9 mouse cellular contexts compared by ENCODE assay signal in the genomic region with DNA sequence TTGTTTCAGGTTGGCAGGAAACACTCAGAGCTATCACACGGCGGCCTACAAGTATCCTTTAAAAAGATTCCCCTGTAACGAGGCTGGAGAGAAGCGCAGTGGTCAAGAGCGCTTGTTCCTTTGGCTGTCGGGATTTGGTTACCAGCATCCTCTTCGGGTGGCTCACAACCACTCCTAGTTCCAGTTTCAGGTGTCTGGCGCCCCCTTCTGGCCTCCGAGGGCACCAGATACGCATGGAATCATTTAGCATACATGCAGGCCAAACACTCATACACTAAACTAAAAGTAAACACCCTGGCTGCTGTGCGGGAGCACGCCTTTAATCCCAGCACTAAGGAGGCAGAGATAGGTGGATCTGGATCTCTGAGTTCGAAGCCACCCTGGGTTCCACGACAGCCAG. TPM values are rescaled to one million over a fixed set of nuclear protein-coding genes. Genes with fewer than 3 reads are reported as not detected.
DNase-seq lines count a peak whose midpoint lies in the region; ATAC-seq lines count a peak whose summit lies in the region.
"Had no signal": no experiment of that assay in that cellular context is flagged by ENCODE, and none has a peak within 500 bp of the region (broad histone marks: within the 10 kb centered on the region; RNA-seq: fewer than 3 reads in every experiment).

No protein-coding gene starts in this region.

- no peaks in the 10 kb centered on the region for H3K9me3 ChIP-seq in forebrain, embryonic 11.5 days (ENCODE audit: control insufficient read depth, low read length)
- H3K9me3 ChIP-seq in forebrain, embryonic 12.5 days, result no peaks in the 10 kb centered on the region

- H3K27me3 ChIP-seq in forebrain, embryonic 11.5 days (ENCODE audit: control insufficient read depth, insufficient read depth, low read length), result no peaks in the 10 kb centered on the region
- no peaks in the 10 kb centered on the region for H3K27me3 ChIP-seq in forebrain, embryonic 12.5 days

- 31% methylated on average over 14 of the region's 14 CpGs for WGBS in forebrain, embryonic 11.5 days
- WGBS in forebrain, embryonic 12.5 days, result 38% methylated on average over 14 of the region's 14 CpGs

- peaks cover 7% of the 10 kb centered on the region for H3K4me1 ChIP-seq in forebrain, embryonic 11.5 days (replicated peaks; ENCODE audit: control insufficient read depth, insufficient read depth, low read length)
- H3K4me1 ChIP-seq in forebrain, embryonic 12.5 days, result peaks cover 22% of the 10 kb centered on the region

- no peaks in the 10 kb centered on the region for H3K36me3 ChIP-seq in forebrain, embryonic 11.5 days (ENCODE audit: control insufficient read depth, insufficient read depth, low read length)
- no peaks in the 10 kb centered on the region for H3K36me3 ChIP-seq in forebrain, embryonic 12.5 days (replicated peaks)

- H3K9ac ChIP-seq in forebrain, embryonic 11.5 days (ENCODE audit: low read length), result no peak overlapping the region
- no peak overlapping the region for H3K9ac ChIP-seq in forebrain, embryonic 12.5 days

- H3K27ac ChIP-seq in forebrain, embryonic 11.5 days (ENCODE audit: low read depth, low read length), result no peak overlapping the region
- no peak overlapping the region for H3K27ac ChIP-seq in forebrain, embryonic 12.5 days

- no peak overlapping the region for H3K4me3 ChIP-seq in forebrain, embryonic 11.5 days (ENCODE audit: low read depth, low read length)
- H3K4me3 ChIP-seq in forebrain, embryonic 12.5 days (replicated peaks), result no peak overlapping the region
- H3K4me3 ChIP-seq: myocyte had no signal

- no peak overlapping the region for H3K4me2 ChIP-seq in forebrain, embryonic 11.5 days (ENCODE audit: low read depth, low read length, severe bottlenecking)
- H3K4me2 ChIP-seq in forebrain, embryonic 12.5 days, result no peak overlapping the region

- DNase-seq in forebrain, embryonic 11.5 days (ENCODE audit: low spot score), result peak; percentile 76
- peak; percentile 26 for DNase-seq in urinary bladder, postnatal 14 days (ENCODE audit: low spot score)
- no peak for DNase-seq in urinary bladder, adult 18-20 months (ENCODE audit: low spot score in 2 of 2)
- DNase-seq in lung, postnatal 14 days, result peak; percentile 27
- no peak for DNase-seq in frontal cortex, adult 2 months (ENCODE audit: extremely low spot score in 1 of 2, low spot score in 1 of 2)
- no peak for DNase-seq in layer of hippocampus, postnatal 14 days (ENCODE audit: low spot score in 2 of 2)
- DNase-seq in ovary, adult 18-20 months (ENCODE audit: low spot score), result no peak

- no peak for ATAC-seq in forebrain, embryonic 11.5 days (replicated peaks; ENCODE audit: low FRiP score)
- no peak for ATAC-seq in forebrain, embryonic 12.5 days (ENCODE audit: low FRiP score)

RNA-seq across cellular contexts. Expression of a gene that starts 3.3 kb away (rescaled TPM):
- 109 and 110 TPM in 2 replicates for polyA plus RNA-seq in forebrain, embryonic 11.5 days (2014; fragmentation: Nextera tagmentation; extraction: Ambion mirVana)
- 187 and 195 TPM in 2 replicates for polyA plus RNA-seq in forebrain, embryonic 12.5 days (2016; fragmentation: Nextera tagmentation; extraction: Ambion mirVana)
- 177 and 178 TPM in 2 replicates for polyA plus RNA-seq in frontal cortex, adult 2 months (2012; rRNA removed)
- 100 to 1,000 TPM; 262 to 266 TPM for total RNA-seq in layer of hippocampus, postnatal 14 days (2021)

RNA-seq across cellular contexts. Expression of a gene that starts 3.5 kb away (rescaled TPM):
- polyA plus RNA-seq in forebrain, embryonic 11.5 days (2014; fragmentation: Nextera tagmentation; extraction: Ambion mirVana), result 57.1 and 58.2 TPM in 2 replicates
- 54.3 and 57.1 TPM in 2 replicates for polyA plus RNA-seq in forebrain, embryonic 12.5 days (2016; fragmentation: Nextera tagmentation; extraction: Ambion mirVana)
- 29.4 and 34.3 TPM in 2 replicates for polyA plus RNA-seq in frontal cortex, adult 2 months (2012; rRNA removed)
- total RNA-seq in layer of hippocampus, postnatal 14 days (2021), result 10 to 100 TPM; 38.8 to 40.3 TPM

RNA-seq across cellular contexts. Expression of a gene that starts 24.8 kb away (rescaled TPM):
- polyA plus RNA-seq in forebrain, embryonic 11.5 days (2014; fragmentation: Nextera tagmentation; extraction: Ambion mirVana), result 1,518 and 1,534 TPM in 2 replicates
- polyA plus RNA-seq in forebrain, embryonic 12.5 days (2016; fragmentation: Nextera tagmentation; extraction: Ambion mirVana), result 1,436 and 1,463 TPM in 2 replicates
- 637 and 750 TPM in 2 replicates for polyA plus RNA-seq in frontal cortex, adult 2 months (2012; rRNA removed)
- 100 to 1,000 TPM; 770 to 901 TPM for total RNA-seq in layer of hippocampus, postnatal 14 days (2021)

RNA-seq across cellular contexts. Expression of a gene that starts 40.4 kb away (rescaled TPM):
- 98.4 and 105 TPM in 2 replicates for polyA plus RNA-seq in forebrain, embryonic 11.5 days (2014; fragmentation: Nextera tagmentation; extraction: Ambion mirVana)
- 90.5 and 97.1 TPM in 2 replicates for polyA plus RNA-seq in forebrain, embryonic 12.5 days (2016; fragmentation: Nextera tagmentation; extraction: Ambion mirVana)
- polyA plus RNA-seq in frontal cortex, adult 2 months (2012; rRNA removed), result 129 and 134 TPM in 2 replicates
- 10 to 100 TPM; 68.7 to 72.8 TPM for total RNA-seq in layer of hippocampus, postnatal 14 days (2021)

RNA-seq across cellular contexts. Expression of a gene that starts 51.0 kb away (rescaled TPM):
- polyA plus RNA-seq in forebrain, embryonic 11.5 days (2014; fragmentation: Nextera tagmentation; extraction: Ambion mirVana), result 373 and 388 TPM in 2 replicates
- polyA plus RNA-seq in forebrain, embryonic 12.5 days (2016; fragmentation: Nextera tagmentation; extraction: Ambion mirVana), result 353 and 383 TPM in 2 replicates
- 67.9 and 79.2 TPM in 2 replicates for polyA plus RNA-seq in frontal cortex, adult 2 months (2012; rRNA removed)
- 10 to 100 TPM; 82.0 to 88.2 TPM for total RNA-seq in layer of hippocampus, postnatal 14 days (2021)

Comparison
In these comparisons a context has a peak if more than half of its experiments do, and no peak if none do; other contexts are left out.
1. DNase-seq: peak in forebrain, embryonic 11.5 days (single experiment), urinary bladder, postnatal 14 days (single experiment) and lung, postnatal 14 days (single experiment); none in urinary bladder, adult 18-20 months (0 of 2), frontal cortex, adult 2 months (0 of 2), layer of hippocampus, postnatal 14 days (0 of 2) and ovary, adult 18-20 months (single experiment).